Comparison of ENCODE assay signal across 10 mouse cellular contexts in genomic region chr7:82533747-82534504, GRCm38 (mm10).
DNase-seq lines count a peak whose midpoint lies in the region; ATAC-seq and TF ChIP-seq lines count a peak whose summit lies in the region.
"Had no signal": no experiment of that assay in that cellular context is flagged by ENCODE, and none has a peak within 500 bp of the region (broad histone marks: within the 10 kb centered on the region; RNA-seq: fewer than 3 reads in every experiment).

No protein-coding gene starts in this region.

- H3K36me3 ChIP-seq in intestine, embryonic 14.5 days (ENCODE audit: control insufficient read depth, insufficient read depth, low read length): no peaks in the 10 kb centered on the region
- no peaks in the 10 kb centered on the region for H3K36me3 ChIP-seq in intestine, postnatal 0 days (ENCODE audit: control insufficient read depth, insufficient read depth)
- H3K36me3 ChIP-seq in kidney, embryonic 14.5 days (ENCODE audit: control insufficient read depth, insufficient read depth, low read length): no peaks in the 10 kb centered on the region
- no peaks in the 10 kb centered on the region for H3K36me3 ChIP-seq in neural tube, embryonic 15.5 days

- peaks cover 11% of the 10 kb centered on the region for H3K4me1 ChIP-seq in intestine, embryonic 14.5 days (replicated peaks; ENCODE audit: control insufficient read depth, insufficient read depth, low read length)
- H3K4me1 ChIP-seq in intestine, postnatal 0 days (replicated peaks; ENCODE audit: control insufficient read depth, insufficient read depth, low read length): no peaks in the 10 kb centered on the region
- H3K4me1 ChIP-seq in kidney, embryonic 14.5 days (ENCODE audit: control insufficient read depth, insufficient read depth, low read length): no peaks in the 10 kb centered on the region
- H3K4me1 ChIP-seq in neural tube, embryonic 15.5 days: peaks cover 10% of the 10 kb centered on the region

- no peak for TF ChIP-seq POLR2A in brain, embryonic 14.5 days (IDR thresholded peaks at IDR 0.05; ENCODE audit: borderline replicate concordance, extremely low read depth, insufficient read depth, insufficient read length, poor library complexity, severe bottlenecking)

- WGBS in intestine, embryonic 14.5 days: 45% methylated on average over 12 of the region's 12 CpGs
- 58% methylated on average over 12 of the region's 12 CpGs for WGBS in intestine, postnatal 0 days
- 47% methylated on average over 12 of the region's 12 CpGs for WGBS in kidney, embryonic 14.5 days
- 54% methylated on average over 12 of the region's 12 CpGs for WGBS in neural tube, embryonic 15.5 days

- DNase-seq in intestine, embryonic 14.5 days (ENCODE audit: low spot score): no peak
- peak; percentile 59 for DNase-seq in brain, embryonic 14.5 days (ENCODE audit: low read depth)
- DNase-seq in cerebellum, adult 9-10 months: no peak
- no peak for DNase-seq in urinary bladder, adult 18-20 months (ENCODE audit: low spot score in 2 of 2)

- no peak overlapping the region for H3K4me3 ChIP-seq in intestine, embryonic 14.5 days (ENCODE audit: low read depth, low read length)
- H3K4me3 ChIP-seq in intestine, postnatal 0 days (ENCODE audit: low read depth, low read length): no peak overlapping the region
- no peak overlapping the region for H3K4me3 ChIP-seq in kidney, embryonic 14.5 days (ENCODE audit: low read length)
- H3K4me3 ChIP-seq in neural tube, embryonic 15.5 days (replicated peaks): no peak overlapping the region
- H3K4me3 ChIP-seq: left cerebral cortex, adult 2 months had no signal

- H3K27me3 ChIP-seq in intestine, embryonic 14.5 days (replicated peaks; ENCODE audit: control insufficient read depth, insufficient read depth, low read length): no peaks in the 10 kb centered on the region
- no peaks in the 10 kb centered on the region for H3K27me3 ChIP-seq in intestine, postnatal 0 days (replicated peaks; ENCODE audit: control insufficient read depth, insufficient read depth, low read length)
- H3K27me3 ChIP-seq in kidney, embryonic 14.5 days (ENCODE audit: control insufficient read depth, insufficient read depth, low read length): no peaks in the 10 kb centered on the region
- H3K27me3 ChIP-seq in neural tube, embryonic 15.5 days (replicated peaks): no peaks in the 10 kb centered on the region

- no peak for ATAC-seq in intestine, embryonic 14.5 days (replicated peaks; ENCODE audit: low FRiP score, low TSS enrichment, low read depth)
- ATAC-seq in intestine, postnatal 0 days: no peak
- peak; percentile 60; the same call in 1 of the 2 replicates for ATAC-seq in kidney, embryonic 14.5 days (ENCODE audit: low FRiP score, low TSS enrichment)
- ATAC-seq in neural tube, embryonic 15.5 days (ENCODE audit: low FRiP score): 0 out of 2 replicates have a peak, but pooled peaks have one; percentile 47
- ATAC-seq in erythroblast, adult 5-6 weeks (replicated peaks; ENCODE audit: low FRiP score, poor library complexity, severe bottlenecking): no peak
- ATAC-seq: midbrain, embryonic 16.5 days had no signal

- H3K4me2 ChIP-seq in intestine, embryonic 14.5 days (ENCODE audit: low read length): no peak overlapping the region
- H3K4me2 ChIP-seq in intestine, postnatal 0 days (replicated peaks; ENCODE audit: low read depth): no peak overlapping the region
- no peak overlapping the region for H3K4me2 ChIP-seq in kidney, embryonic 14.5 days (replicated peaks; ENCODE audit: low read depth, low read length)
- H3K4me2 ChIP-seq in neural tube, embryonic 15.5 days: no peak overlapping the region

- peak overlapping the region; percentile 43 for H3K27ac ChIP-seq in intestine, embryonic 14.5 days (ENCODE audit: low read depth)
- H3K27ac ChIP-seq in intestine, postnatal 0 days (ENCODE audit: low read depth, low read length): no peak overlapping the region
- no peak overlapping the region for H3K27ac ChIP-seq in kidney, embryonic 14.5 days (ENCODE audit: low read depth, low read length)
- H3K27ac ChIP-seq in neural tube, embryonic 15.5 days (replicated peaks): no peak overlapping the region
- H3K27ac ChIP-seq: left cerebral cortex, adult 2 months had no signal

- no peaks in the 10 kb centered on the region for H3K9me3 ChIP-seq in intestine, embryonic 14.5 days (ENCODE audit: control insufficient read depth, low read length)
- H3K9me3 ChIP-seq in intestine, postnatal 0 days (ENCODE audit: control insufficient read depth): no peaks in the 10 kb centered on the region
- H3K9me3 ChIP-seq in kidney, embryonic 14.5 days (ENCODE audit: control insufficient read depth, low read length): no peaks in the 10 kb centered on the region
- no peaks in the 10 kb centered on the region for H3K9me3 ChIP-seq in neural tube, embryonic 15.5 days (replicated peaks)

- TF ChIP-seq CTCF in intestine, postnatal 0 days (IDR thresholded peaks at IDR 0.05; ENCODE audit: low read depth): no peak
- no peak for TF ChIP-seq CTCF in brain, embryonic 14.5 days (IDR thresholded peaks at IDR 0.05; ENCODE audit: borderline replicate concordance, extremely low read depth, insufficient read depth, insufficient read length)

- H3K9ac ChIP-seq in intestine, embryonic 14.5 days (ENCODE audit: low read length): no peak overlapping the region
- H3K9ac ChIP-seq in intestine, postnatal 0 days (ENCODE audit: low read depth, low read length): no peak overlapping the region
- H3K9ac ChIP-seq in kidney, embryonic 14.5 days (ENCODE audit: low read depth, low read length): no peak overlapping the region
- H3K9ac ChIP-seq in neural tube, embryonic 15.5 days (replicated peaks): no peak overlapping the region

Comparison
In these comparisons a context has a peak if more than half of its experiments do, and no peak if none do; other contexts are left out.
1. ATAC-seq: peak in kidney, embryonic 14.5 days (single experiment) and neural tube, embryonic 15.5 days (single experiment); none in intestine, embryonic 14.5 days (single experiment), intestine, postnatal 0 days (single experiment) and erythroblast, adult 5-6 weeks (single experiment).